Mouse (Mus musculus): ENCODE results near the gene Dcp1b.
A peak's percentile ranks its signal among the peaks of the same experiment; 100 is the strongest.

Gene Dcp1b

GRCm38 (mm10) chr6:119228861-119229603 lies 54.0 kb downstream of the Dcp1b start:
- no peak for DNase-seq (ENCODE audit: low read depth, low spot score)

DNA sequence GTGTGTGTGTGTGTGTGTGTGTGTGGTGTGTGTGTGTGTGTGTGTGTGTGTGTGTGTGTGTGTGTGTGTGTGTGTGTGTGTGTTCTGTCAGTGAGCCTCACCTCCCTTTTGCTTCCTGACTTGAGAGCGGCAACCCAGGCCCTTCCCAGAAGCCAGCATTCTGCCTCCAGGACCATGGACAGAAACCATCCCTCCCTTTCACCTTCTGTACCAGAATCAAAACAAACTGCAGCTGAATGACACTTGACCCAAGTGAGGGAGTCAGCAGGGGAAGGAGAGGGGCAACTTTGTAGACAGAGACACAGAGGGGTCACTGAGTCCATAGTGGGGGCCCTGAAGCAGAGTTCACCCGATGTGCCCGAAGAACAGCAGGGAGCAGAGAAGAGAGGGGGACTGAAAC lies 58.0 kb downstream of the Dcp1b start:
- peak; percentile 40 for DNase-seq (ENCODE audit: low read depth, low spot score)

GRCm38 (mm10) chr6:119235441-119235840 lies 60.4 kb downstream of the Dcp1b start:
- no peak for DNase-seq (ENCODE audit: low read depth, low spot score)

DNA sequence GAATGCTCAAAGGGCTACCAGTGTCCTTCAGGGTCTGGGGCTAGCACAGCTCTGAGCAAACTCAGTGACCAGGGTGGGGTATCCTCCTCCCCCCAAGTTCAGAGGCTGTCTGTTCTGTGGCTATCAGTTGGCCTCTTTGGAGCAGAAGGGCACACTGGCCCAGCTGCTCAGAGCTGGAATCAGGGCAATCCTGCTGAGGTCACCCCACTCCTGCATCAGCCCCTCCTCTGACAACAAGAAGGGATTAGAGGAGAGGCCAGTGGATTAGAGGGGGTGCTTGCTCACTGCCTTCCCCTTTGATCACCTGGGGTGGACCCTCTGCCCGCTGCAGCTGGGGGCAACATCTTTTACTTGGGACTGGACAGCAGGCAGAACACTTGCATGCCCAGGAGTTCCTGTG lies 61.2 kb downstream of the Dcp1b start, which contains the start of gene Cacna2d4:
Gene Cacna2d4, plus strand, starts transcription at position 286 of the 400 bp plus-strand sequence.
- no peak for DNase-seq (ENCODE audit: low read depth, low spot score)

- DNase-seq (ENCODE audit: low read depth, low spot score), result no peak
Measured at GRCm38 (mm10) chr6:119237427-119237989, 62.5 kb downstream of the Dcp1b start.

GRCm38 (mm10) chr6:119239341-119240005 lies 64.4 kb downstream of the Dcp1b start:
- DNase-seq (ENCODE audit: low read depth, low spot score), result no peak

DNA sequence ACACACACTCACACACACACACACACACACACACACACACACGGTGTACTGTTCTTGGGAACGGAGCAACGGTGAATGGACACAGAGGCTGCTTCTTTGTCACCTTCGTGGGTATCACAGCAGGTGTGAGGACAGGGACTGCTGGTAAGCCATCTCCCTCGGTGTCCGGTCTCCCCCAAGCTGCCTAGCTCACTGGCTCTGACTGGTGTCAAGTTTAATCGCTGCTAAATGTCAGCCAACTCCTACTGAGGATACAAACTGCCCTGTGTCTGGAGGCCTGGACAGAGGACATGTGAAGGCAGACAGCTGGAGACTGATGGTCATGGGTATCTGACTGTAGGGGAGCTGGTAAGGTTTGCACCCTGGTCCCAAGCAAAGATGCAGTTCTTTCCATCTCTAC lies 65.2 kb downstream of the Dcp1b start:
- DNase-seq (ENCODE audit: low read depth, low spot score), result no peak

- DNase-seq (ENCODE audit: low read depth, low spot score), result no peak
Measured at GRCm38 (mm10) chr6:119240871-119241705, 66.0 kb downstream of the Dcp1b start.

DNA sequence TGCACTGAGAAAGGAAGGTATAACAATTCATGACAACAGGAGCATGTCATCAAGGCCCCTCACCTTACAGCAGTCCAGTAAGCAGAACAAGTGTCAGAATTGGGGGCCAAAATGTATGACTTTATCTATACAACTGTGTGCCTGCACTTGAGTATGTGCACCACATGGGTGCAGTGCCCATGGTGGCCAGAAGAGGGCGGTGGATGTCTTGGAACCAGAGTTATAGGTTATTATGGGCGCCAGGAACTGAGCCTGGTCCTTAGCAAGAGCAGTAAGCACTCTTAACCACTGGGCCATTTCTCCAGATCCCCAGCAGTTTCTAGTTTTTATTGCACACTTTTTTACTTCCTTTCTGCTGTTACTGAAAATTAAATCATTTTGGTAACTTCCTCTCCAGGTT lies 71.0 kb downstream of the Dcp1b start:
- peak; percentile 53 for DNase-seq (ENCODE audit: low read depth, low spot score)

DNA sequence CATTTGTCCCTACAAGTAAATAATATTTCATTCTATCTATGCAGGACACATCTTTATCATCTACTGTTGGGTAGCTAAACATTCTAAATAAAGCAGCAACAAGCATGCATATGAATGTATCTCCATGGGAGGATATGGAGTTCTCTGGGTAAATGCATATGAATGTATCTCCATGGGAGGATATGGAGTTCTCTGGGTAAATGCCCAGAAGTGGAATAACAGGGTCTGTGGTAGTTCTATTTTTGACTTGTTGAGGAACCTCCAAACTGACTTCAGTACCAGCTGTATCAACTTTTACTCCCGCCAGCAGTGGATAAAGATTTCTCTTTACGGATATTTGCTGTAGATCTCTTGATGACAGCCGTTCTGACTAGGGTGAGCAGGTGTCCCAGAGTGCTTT lies 73.5 kb downstream of the Dcp1b start:
- no peak for DNase-seq (ENCODE audit: low read depth, low spot score)

GRCm38 (mm10) chr6:119249726-119250125 lies 74.7 kb downstream of the Dcp1b start:
- peak; percentile 22 for DNase-seq (ENCODE audit: low read depth, low spot score)

DNA sequence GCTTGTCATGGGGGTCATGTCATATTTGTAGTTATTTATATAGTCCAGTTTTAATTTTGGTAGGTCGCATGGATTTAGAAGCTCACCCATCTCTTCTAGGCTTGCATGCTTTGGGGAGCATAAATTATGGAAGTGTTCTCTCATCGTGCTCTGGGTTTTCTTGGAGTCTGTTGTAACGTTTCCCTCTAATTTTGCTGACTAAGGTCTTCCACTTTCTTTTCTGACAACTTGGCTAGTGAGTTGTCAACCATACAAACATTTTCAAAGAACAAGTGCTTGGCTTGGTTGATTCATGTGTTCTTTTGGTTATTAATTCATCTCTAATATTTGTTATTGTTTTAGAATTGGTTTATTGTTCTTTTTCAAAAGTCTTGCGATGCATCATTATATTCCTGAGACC lies 76.7 kb downstream of the Dcp1b start:
- no peak for DNase-seq (ENCODE audit: low read depth, low spot score)

Measured in ES-CJ7 (cell line).